Mouse (Mus musculus): Measurements from ENCODE around the gene Slc2a2.

The Slc2a2 gene

GRCm38 (mm10) chr3:28697797-28698196 lies at the start of gene Slc2a2:
Slc2a2 (plus strand) TSS chr3:28697903.
- peak; percentile 57 for DNase-seq (ENCODE audit: low spot score)

GRCm38 (mm10) chr3:28652574-28652973 lies 45.1 kb upstream of the Slc2a2 start:
- DNase-seq (ENCODE audit: low spot score) = no peak

GRCm38 (mm10) chr3:28653043-28653442 lies 44.7 kb upstream of the Slc2a2 start:
- DNase-seq (ENCODE audit: low spot score) = no peak

- no peak for DNase-seq (ENCODE audit: low spot score)
Observed at GRCm38 (mm10) chr3:28654740-28655139, 43.0 kb upstream of the Slc2a2 start.

- DNase-seq (ENCODE audit: low spot score) = no peak
Observed at GRCm38 (mm10) chr3:28658349-28658748, 39.4 kb upstream of the Slc2a2 start.

- DNase-seq (ENCODE audit: low spot score) = no peak
Observed at GRCm38 (mm10) chr3:28680851-28681250, 16.9 kb upstream of the Slc2a2 start.

GRCm38 (mm10) chr3:28681866-28682265 lies 15.8 kb upstream of the Slc2a2 start:
- peak; percentile 88 for DNase-seq (ENCODE audit: low spot score)

GRCm38 (mm10) chr3:28682411-28682810 lies 15.3 kb upstream of the Slc2a2 start:
- DNase-seq (ENCODE audit: low spot score) = no peak

- DNase-seq (ENCODE audit: low spot score) = peak; percentile 55
Observed at GRCm38 (mm10) chr3:28685510-28685909, 12.2 kb upstream of the Slc2a2 start.

- no peak for DNase-seq (ENCODE audit: low spot score)
Observed at GRCm38 (mm10) chr3:28694811-28695210, 2.9 kb upstream of the Slc2a2 start.

- DNase-seq (ENCODE audit: low spot score) = peak; percentile 85
Observed at GRCm38 (mm10) chr3:28695608-28696007, 2.1 kb upstream of the Slc2a2 start.

GRCm38 (mm10) chr3:28696162-28696561 lies 1.5 kb upstream of the Slc2a2 start:
- peak; percentile 24 for DNase-seq (ENCODE audit: low spot score)

- peak; percentile 69 for DNase-seq (ENCODE audit: low spot score)
Observed at GRCm38 (mm10) chr3:28699601-28700000, 1.9 kb downstream of the Slc2a2 start.

- peak; percentile 37 for DNase-seq (ENCODE audit: low spot score)
Observed at GRCm38 (mm10) chr3:28705522-28706137, 7.9 kb downstream of the Slc2a2 start.

GRCm38 (mm10) chr3:28706736-28707135 lies 9.0 kb downstream of the Slc2a2 start:
- no peak for DNase-seq (ENCODE audit: low spot score)

GRCm38 (mm10) chr3:28709740-28710139 lies 12.0 kb downstream of the Slc2a2 start:
- DNase-seq (ENCODE audit: low spot score) = no peak

- DNase-seq (ENCODE audit: low spot score) = no peak
Observed at GRCm38 (mm10) chr3:28713913-28714698, 16.4 kb downstream of the Slc2a2 start.

- DNase-seq (ENCODE audit: low spot score) = no peak
Observed at GRCm38 (mm10) chr3:28718521-28718920, 20.8 kb downstream of the Slc2a2 start.

GRCm38 (mm10) chr3:28721218-28721617 lies 23.5 kb downstream of the Slc2a2 start:
- DNase-seq (ENCODE audit: low spot score) = no peak

- peak; percentile 38 for DNase-seq (ENCODE audit: low spot score)
Observed at GRCm38 (mm10) chr3:28721838-28722237, 24.1 kb downstream of the Slc2a2 start.

- no peak for DNase-seq (ENCODE audit: low spot score)
Observed at GRCm38 (mm10) chr3:28722531-28722930, 24.8 kb downstream of the Slc2a2 start.

GRCm38 (mm10) chr3:28723534-28723933 lies 25.8 kb downstream of the Slc2a2 start:
- no peak for DNase-seq (ENCODE audit: low spot score)

- no peak for DNase-seq (ENCODE audit: low spot score)
Observed at GRCm38 (mm10) chr3:28725203-28725602, 27.5 kb downstream of the Slc2a2 start.

- DNase-seq (ENCODE audit: low spot score) = no peak
Observed at GRCm38 (mm10) chr3:28726356-28726755, 28.7 kb downstream of the Slc2a2 start.

Measured in yolk sac, embryonic 10.5 days (tissue).